Mouse (Mus musculus) liver, embryonic 14.5 days (tissue): ENCODE measurements around the gene Tbx2. TPM values are rescaled to one million over a fixed set of nuclear protein-coding genes. Genes with fewer than 3 reads are reported as not detected.

Source experiments
- ATAC-seq: fragments of 200-750 bp; cut with Nextera tagmentation; 2 replicates; pipeline ENCODE4 v1.8.0; 2017; ENCODE audit warnings: moderate number of reproducible peaks, mild to moderate bottlenecking, moderate library complexity; ENCODE audit not compliant: insufficient read depth
- DNase-seq, 3 experiments: peaks; one replicate each; pipeline ENCODE4 v3.0.0-alpha.2; 2012 to 2013; ENCODE audit warnings: low read depth in 3 of 3, low spot score in 3 of 3
- H3K27ac ChIP-seq: fragments of 300-500 bp; sonication (generic); 2 replicates; pipeline ENCODE4 v1.5.1; 2014; ENCODE audit warnings: moderate library complexity, mild to moderate bottlenecking, control low read depth, inconsistent platforms
- H3K27me3 ChIP-seq: fragments of 300-500 bp; sonication (generic); 2 replicates; pipeline ENCODE4 v1.6.1; 2014; ENCODE audit warnings: mild to moderate bottlenecking, low read length, moderate library complexity; ENCODE audit not compliant: control insufficient read depth, insufficient read depth
- H3K36me3 ChIP-seq: fragments of 300-500 bp; sonication (generic); replicated peaks from 2 replicates; pipeline ENCODE4 v1.6.1; 2014; ENCODE audit warnings: low read depth; ENCODE audit not compliant: control insufficient read depth, insufficient read depth
- H3K4me1 ChIP-seq, 2 experiments: fragments of 200-500 bp in 1 of 2; fragments of 300-500 bp in 1 of 2; sonication (generic) in 1 of 2; replicated peaks; 2 replicates each; pipeline ENCODE4 v1.6.1; 2012 to 2014; ENCODE audit warnings: antibody characterized with exemption in 1 of 2, inconsistent platforms in 1 of 2, low read length in 1 of 2; ENCODE audit not compliant: control insufficient read depth in 2 of 2, insufficient read depth in 2 of 2
- H3K4me2 ChIP-seq: fragments of 300-500 bp; sonication (generic); 2 replicates; pipeline ENCODE4 v1.6.1; 2014; ENCODE audit warnings: low read depth, mild to moderate bottlenecking, control low read depth, moderate library complexity
- H3K4me3 ChIP-seq, 2 experiments: fragments of 200-500 bp in 1 of 2; fragments of 300-500 bp in 1 of 2; sonication (generic) in 1 of 2; 2 replicates each; pipeline ENCODE4 v1.5.1; 2012 to 2014; ENCODE audit warnings: low read depth in 2 of 2, low read length in 2 of 2, mild to moderate bottlenecking in 2 of 2, control low read depth in 1 of 2, inconsistent platforms in 1 of 2, moderate library complexity in 1 of 2; ENCODE audit not compliant: insufficient read depth in 1 of 2
- H3K9ac ChIP-seq: fragments of 300-500 bp; sonication (generic); replicated peaks from 2 replicates; pipeline ENCODE4 v1.6.1; 2014; ENCODE audit warnings: mild to moderate bottlenecking, control low read depth, moderate library complexity
- H3K9me3 ChIP-seq: fragments of 300-500 bp; sonication (generic); 2 replicates; pipeline ENCODE4 v1.6.1; 2016; ENCODE audit warnings: low read length, mixed read lengths; ENCODE audit not compliant: control insufficient read depth
- CTCF ChIP-seq: IDR thresholded peaks from 2 replicates; pipeline ENCODE4 v1.5.1; 2016; ENCODE audit warnings: antibody characterized with exemption, low read depth, control low read depth
- EP300 ChIP-seq: IDR thresholded peaks from 2 replicates; pipeline ENCODE4 v1.6.1; 2016; ENCODE audit warnings: antibody characterized with exemption, low read depth
- WGBS: fragments of 180-500 bp; shearing (Covaris S2); extraction: QIAGEN DNeasy Blood & Tissue Kit; methylation state at CpG from one replicate; pipeline ENCODE4 v1.1.7; 2014; ENCODE audit not compliant: insufficient replicate concordance; 5-methylcytosine and 5-hydroxymethylcytosine counted together
- polyA plus RNA-seq, 2 experiments: library from polyadenylated mRNA; depleted of rRNA in 1 of 2; stranded (reverse) in 1 of 2; unstranded in 1 of 2; fragments of >200 nt; fragmentation: Nextera tagmentation in 1 of 2; extraction: Ambion mirVana in 1 of 2; gene quantifications; 2 replicates each; pipeline versions ENCODE4 v1.2.1 to v1.2.3; 2012 to 2014

The Tbx2 gene
- polyA plus RNA-seq, 2 experiments: 0.15 to 0.97 TPM

- no peak overlapping the region for H3K4me2 ChIP-seq
- H3K27ac ChIP-seq: no peak overlapping the region
- DNase-seq: no peak
- no peak for TF ChIP-seq EP300
- TF ChIP-seq CTCF: no peak
- H3K4me3 ChIP-seq: no peak overlapping the region
- H3K9ac ChIP-seq: no peak overlapping the region
- H3K27me3 ChIP-seq: peaks cover 80% of the 10 kb centered on the region
- ATAC-seq: no peak
- H3K4me1 ChIP-seq: no peaks in the 10 kb centered on the region
- H3K36me3 ChIP-seq: no peaks in the 10 kb centered on the region
- 29% methylated on average over 6 of the region's 6 CpGs for WGBS
- H3K9me3 ChIP-seq: no peaks in the 10 kb centered on the region
Measured at GRCm38 (mm10) chr11:85887273-85887672, 54.9 kb downstream of the Tbx2 start.

- TF ChIP-seq CTCF (no peak), EP300 (no peak)
- no peaks in the 10 kb centered on the region for H3K9me3 ChIP-seq
- H3K4me1 ChIP-seq: no peaks in the 10 kb centered on the region
- no peak overlapping the region for H3K4me2 ChIP-seq
- H3K9ac ChIP-seq: no peak overlapping the region
- no peak overlapping the region for H3K27ac ChIP-seq
- H3K4me3 ChIP-seq: no peak overlapping the region
- DNase-seq (no peak), ATAC-seq (no peak)
- no peaks in the 10 kb centered on the region for H3K36me3 ChIP-seq
- 3% methylated on average over 17 of the region's 17 CpGs for WGBS
- H3K27me3 ChIP-seq: peaks cover 84% of the 10 kb centered on the region
Measured at GRCm38 (mm10) chr11:85887801-85888450, 55.6 kb downstream of the Tbx2 start.

GRCm38 (mm10) chr11:85888451-85888961 is 56.2 kb downstream of the Tbx2 start:
- H3K4me2 ChIP-seq: no peak overlapping the region
- no peaks in the 10 kb centered on the region for H3K9me3 ChIP-seq
- H3K4me3 ChIP-seq: no peak overlapping the region
- H3K27ac ChIP-seq: no peak overlapping the region
- ATAC-seq (no peak), DNase-seq (no peak)
- peaks cover 90% of the 10 kb centered on the region for H3K27me3 ChIP-seq
- under 1% methylated on average over 26 of the region's 26 CpGs for WGBS
- H3K9ac ChIP-seq: no peak overlapping the region
- no peaks in the 10 kb centered on the region for H3K36me3 ChIP-seq
- no peak for TF ChIP-seq CTCF
- no peak for TF ChIP-seq EP300
- no peaks in the 10 kb centered on the region for H3K4me1 ChIP-seq

GRCm38 (mm10) chr11:85889056-85889729 is 56.8 kb downstream of the Tbx2 start:
- H3K36me3 ChIP-seq: no peaks in the 10 kb centered on the region
- TF ChIP-seq CTCF (no peak), EP300 (no peak)
- H3K9me3 ChIP-seq: no peaks in the 10 kb centered on the region
- H3K4me2 ChIP-seq: no peak overlapping the region
- WGBS: 22% methylated on average over 8 of the region's 8 CpGs
- H3K4me3 ChIP-seq: no peak overlapping the region
- no peak for ATAC-seq
- H3K4me1 ChIP-seq: no peaks in the 10 kb centered on the region
- no peak overlapping the region for H3K27ac ChIP-seq
- H3K27me3 ChIP-seq: peaks cover 97% of the 10 kb centered on the region
- H3K9ac ChIP-seq: no peak overlapping the region
- DNase-seq: no peak
